Mouse (Mus musculus): ENCODE measurements around the gene Stat3.

GRCm38 (mm10) chr11:100985607-100986006, 46.3 kb upstream of the Stat3 start:
- no peak for TF ChIP-seq MAZ (IDR thresholded peaks at IDR 0.05; ENCODE audit: low read depth, low read length)
- TF ChIP-seq HCFC1 (IDR thresholded peaks at IDR 0.05; ENCODE audit: low read depth, low read length): no peak
- no peak for TF ChIP-seq USF1 (IDR thresholded peaks at IDR 0.05; ENCODE audit: low read depth, low read length)
- TF ChIP-seq CTCF (IDR thresholded peaks at IDR 0.05 in 2 of 3, conservative IDR thresholded peaks at IDR 0.05 in 1 of 3; ENCODE audit: control insufficient read depth in 1 of 3, insufficient read depth in 1 of 3, low read depth in 2 of 3, low read length in 3 of 3, poor library complexity in 1 of 3, severe bottlenecking in 1 of 3): peak; percentile 70 to 88 (median 80)
- peak; percentile 85 for TF ChIP-seq RAD21 (IDR thresholded peaks at IDR 0.05; ENCODE audit: low read depth, low read length)

All from MEL (cell line).